Mouse (Mus musculus) mammary gland, adult 2 months (tissue): ENCODE results near the gene Zfp292. TPM values are rescaled to one million over a fixed set of nuclear protein-coding genes. Genes with fewer than 3 reads are reported as not detected.

ENCODE experiments used
- polyA plus RNA-seq: library from polyadenylated mRNA; depleted of rRNA; stranded (reverse); fragments of >200 nt; gene quantifications from 2 replicates; pipeline ENCODE4 v1.2.3, GENCODE M21; 2012; ENCODE audit warnings: low replicate concordance; rRNA removed

Gene Zfp292
- polyA plus RNA-seq, result 1.3 and 2.3 TPM in 2 replicates

GRCm38 (mm10) chr4:34882818-34883217 is at the start of gene Zfp292:
TSS of gene Zfp292 (minus strand) at chr4:34882960.

DNA sequence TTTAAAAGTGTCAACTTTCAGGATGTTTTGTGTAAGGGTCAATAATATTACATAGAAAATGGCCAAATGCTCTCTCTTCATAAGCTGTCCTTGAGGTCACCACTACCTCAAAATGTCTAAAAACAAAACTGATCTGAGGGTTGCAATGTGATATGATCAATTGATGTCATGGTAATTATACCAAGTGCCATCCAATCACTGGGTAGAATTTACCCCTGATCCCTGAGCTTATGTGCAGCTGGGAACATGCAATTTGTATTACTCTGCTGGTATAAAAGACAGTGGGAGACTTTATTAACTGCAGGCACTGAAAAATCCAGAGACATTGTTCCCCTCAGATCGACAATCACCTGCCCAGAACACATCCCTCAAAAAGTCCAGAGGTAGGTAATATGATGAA is 10.7 kb upstream of the Zfp292 start, which contains the start of gene Cga:
Gene Cga (plus strand): TSS at position 301 of the 400 bp plus-strand sequence.

DNA sequence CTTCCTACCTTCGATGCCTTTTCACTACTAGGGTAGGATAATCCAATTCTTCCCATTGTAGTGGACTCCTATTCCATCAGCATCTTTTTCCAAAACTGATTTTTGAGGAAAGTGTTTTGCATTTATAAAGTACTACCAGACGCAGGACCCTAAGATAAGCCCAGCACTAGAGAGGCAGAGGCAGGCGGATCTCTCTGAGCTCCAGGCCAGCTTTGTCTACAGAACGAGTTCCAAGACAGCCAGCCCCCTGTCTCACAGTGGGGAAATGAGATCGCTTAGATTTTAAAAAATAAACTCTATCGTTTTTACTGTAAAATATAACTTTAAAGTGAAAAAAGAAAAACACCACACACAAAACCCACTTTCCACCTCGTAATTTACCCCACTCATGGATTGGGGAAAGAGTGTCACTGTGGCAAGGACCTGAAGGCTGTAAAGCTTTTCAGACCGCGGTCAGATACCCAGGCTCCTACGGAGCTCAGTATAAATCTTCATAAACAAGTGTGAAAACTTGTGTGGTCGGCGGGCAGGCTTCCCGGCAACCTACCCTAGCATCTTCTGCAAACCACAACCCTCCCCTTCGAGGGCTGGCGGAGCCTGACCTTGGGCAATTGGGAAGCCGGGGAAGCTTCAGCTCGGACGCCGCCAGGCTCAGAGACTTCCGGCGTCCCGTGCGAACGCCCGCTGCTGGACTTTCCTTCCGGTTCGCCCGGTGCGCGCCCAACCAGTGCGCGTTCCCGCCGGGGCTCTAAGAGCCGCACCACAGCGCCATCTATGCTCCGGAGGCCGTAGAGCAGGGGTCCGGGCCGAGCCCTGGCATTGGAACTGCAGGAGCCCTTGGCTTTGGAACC is 104.9 kb downstream of the Zfp292 start, which contains the start of gene Smim8:
Gene Smim8 (minus strand): TSS at position 747 of the 851 bp plus-strand sequence.

GRCm38 (mm10) chr4:34756163-34756562 is 126.6 kb downstream of the Zfp292 start, which contains the start of gene Gm136:
TSS of gene Gm136 (minus strand) at chr4:34756263.

Other genes starting within 250 kb of the Zfp292 start
- 7.0 and 17.5 TPM in 2 replicates for gene Slc35a1, start 195.5 kb downstream of the Zfp292 start, polyA plus RNA-seq
- gene Cfap206, start 152.8 kb downstream of the Zfp292 start, polyA plus RNA-seq, result not detected in 2 replicates
- gene Gm136, start 126.7 kb downstream of the Zfp292 start, polyA plus RNA-seq, result not detected in 2 replicates
- 1.6 and 5.4 TPM in 2 replicates for gene Smim8, start 104.5 kb downstream of the Zfp292 start, polyA plus RNA-seq
- not detected in 2 replicates for gene Cga, start 10.8 kb upstream of the Zfp292 start, polyA plus RNA-seq